Comparison of ENCODE assay signal across 9 mouse cellular contexts in genomic region chr7:122099222-122099621, GRCm38 (mm10). TPM values are rescaled to one million over a fixed set of nuclear protein-coding genes. Genes with fewer than 3 reads are reported as not detected.
DNase-seq lines count a peak whose midpoint lies in the region; ATAC-seq lines count a peak whose summit lies in the region.
"Had no signal": no experiment of that assay in that cellular context is flagged by ENCODE, and none has a peak within 500 bp of the region (broad histone marks: within the 10 kb centered on the region; RNA-seq: fewer than 3 reads in every experiment).

No protein-coding gene starts in this region.

- 71% methylated on average over 4 of the region's 4 CpGs for WGBS in heart, embryonic 11.5 days (ENCODE audit: insufficient replicate concordance)
- 68% methylated on average over 4 of the region's 4 CpGs for WGBS in kidney, embryonic 15.5 days

- H3K4me3 ChIP-seq in heart, embryonic 11.5 days (ENCODE audit: low read depth, low read length): no peak overlapping the region
- H3K4me3 ChIP-seq in kidney, embryonic 15.5 days (replicated peaks): 0 out of 2 replicates have a peak overlapping the region, but pooled peaks have one; percentile 5
- H3K4me3 ChIP-seq: megakaryocyte, embryonic 14.5 days had no signal

- no peaks in the 10 kb centered on the region for H3K9me3 ChIP-seq in heart, embryonic 11.5 days (replicated peaks; ENCODE audit: control insufficient read depth, low read length)
- H3K9me3 ChIP-seq in kidney, embryonic 15.5 days (replicated peaks): no peaks in the 10 kb centered on the region
- H3K9me3 ChIP-seq: megakaryocyte, embryonic 14.5 days had no signal

- peak; percentile 34 to 52 for DNase-seq in heart, adult 18-20 months
- peak; percentile 78 for DNase-seq in A20 (ENCODE audit: low read depth, low spot score)
- peak; percentile 38 for DNase-seq in WW6 (ENCODE audit: low read depth, low spot score)
- peak; percentile 77 for DNase-seq in embryo, embryonic 10 days (ENCODE audit: low spot score)
- DNase-seq in mesoderm, embryonic 11.5 days (ENCODE audit: low read depth, low spot score): peak; percentile 65
- peak; percentile 52 for DNase-seq in thymus, postnatal 25 days

- H3K9ac ChIP-seq in heart, embryonic 11.5 days (ENCODE audit: low read depth, low read length): no peak overlapping the region
- no peak overlapping the region for H3K9ac ChIP-seq in kidney, embryonic 15.5 days

- ATAC-seq in heart, embryonic 11.5 days (replicated peaks; ENCODE audit: insufficient number of reproducible peaks, low FRiP score, low TSS enrichment): no peak
- no peak for ATAC-seq in kidney, embryonic 15.5 days (replicated peaks; ENCODE audit: low FRiP score)

- H3K27me3 ChIP-seq in heart, embryonic 11.5 days (ENCODE audit: control insufficient read depth, insufficient read depth, low read length): no peaks in the 10 kb centered on the region
- H3K27me3 ChIP-seq in kidney, embryonic 15.5 days: no peaks in the 10 kb centered on the region
- H3K27me3 ChIP-seq: megakaryocyte, embryonic 14.5 days had no signal

- no peak overlapping the region for H3K27ac ChIP-seq in heart, embryonic 11.5 days (ENCODE audit: low read depth, low read length)
- no peak overlapping the region for H3K27ac ChIP-seq in kidney, embryonic 15.5 days

- H3K4me1 ChIP-seq in heart, embryonic 11.5 days (ENCODE audit: control insufficient read depth, insufficient read depth, low read length): peaks cover 11% of the 10 kb centered on the region
- peaks cover 23% of the 10 kb centered on the region for H3K4me1 ChIP-seq in kidney, embryonic 15.5 days

- H3K36me3 ChIP-seq in heart, embryonic 11.5 days (ENCODE audit: control insufficient read depth, insufficient read depth, low read length): peaks cover 32% of the 10 kb centered on the region
- peaks cover 49% of the 10 kb centered on the region for H3K36me3 ChIP-seq in kidney, embryonic 15.5 days

- H3K4me2 ChIP-seq in heart, embryonic 11.5 days: no peak overlapping the region
- no peak overlapping the region for H3K4me2 ChIP-seq in kidney, embryonic 15.5 days

RNA-seq across cellular contexts. Expression of gene Ndufab1, which starts 2.5 kb away (rescaled TPM):
- total RNA-seq in heart, adult 18-20 months (2021): 1,000 to 10,000 TPM; 1,776 to 1,815 TPM
- polyA plus RNA-seq in heart, embryonic 11.5 days (2014; fragmentation: Nextera tagmentation; extraction: Ambion mirVana): 1,202 and 1,222 TPM in 2 replicates
- polyA plus RNA-seq in kidney, embryonic 15.5 days (2015; fragmentation: Nextera tagmentation; extraction: Ambion mirVana): 703 and 789 TPM in 2 replicates

RNA-seq across cellular contexts. Expression of gene Ears2, which starts 32.2 kb away (rescaled TPM):
- total RNA-seq in heart, adult 18-20 months (2021): 10 to 100 TPM; 12.3 to 13.4 TPM
- polyA plus RNA-seq in heart, embryonic 11.5 days (2014; fragmentation: Nextera tagmentation; extraction: Ambion mirVana): 21.4 and 24.6 TPM in 2 replicates
- polyA plus RNA-seq in kidney, embryonic 15.5 days (2015; fragmentation: Nextera tagmentation; extraction: Ambion mirVana): 18.6 TPM in 2 replicates

RNA-seq across cellular contexts. Expression of gene Ubfd1, which starts 32.2 kb away (rescaled TPM):
- 10 to 100 TPM; 36.1 to 41.1 TPM for total RNA-seq in heart, adult 18-20 months (2021)
- polyA plus RNA-seq in heart, embryonic 11.5 days (2014; fragmentation: Nextera tagmentation; extraction: Ambion mirVana): 67.4 and 71.0 TPM in 2 replicates
- polyA plus RNA-seq in kidney, embryonic 15.5 days (2015; fragmentation: Nextera tagmentation; extraction: Ambion mirVana): 65.3 and 66.2 TPM in 2 replicates

RNA-seq across cellular contexts. Expression of gene Palb2, which starts 33.6 kb away (rescaled TPM):
- under 1 TPM; 0.92 to 0.95 TPM for total RNA-seq in heart, adult 18-20 months (2021)
- polyA plus RNA-seq in heart, embryonic 11.5 days (2014; fragmentation: Nextera tagmentation; extraction: Ambion mirVana): 12.6 and 13.9 TPM in 2 replicates
- polyA plus RNA-seq in kidney, embryonic 15.5 days (2015; fragmentation: Nextera tagmentation; extraction: Ambion mirVana): 18.5 and 20.5 TPM in 2 replicates

RNA-seq across cellular contexts. Expression of gene Dctn5, which starts 33.6 kb away (rescaled TPM):
- 10 to 100 TPM; 26.4 to 28.3 TPM for total RNA-seq in heart, adult 18-20 months (2021)
- polyA plus RNA-seq in heart, embryonic 11.5 days (2014; fragmentation: Nextera tagmentation; extraction: Ambion mirVana): 78.7 and 85.7 TPM in 2 replicates
- polyA plus RNA-seq in kidney, embryonic 15.5 days (2015; fragmentation: Nextera tagmentation; extraction: Ambion mirVana): 112 and 118 TPM in 2 replicates
